Mouse (Mus musculus): Measurements from ENCODE around the gene Ano10.

DNA sequence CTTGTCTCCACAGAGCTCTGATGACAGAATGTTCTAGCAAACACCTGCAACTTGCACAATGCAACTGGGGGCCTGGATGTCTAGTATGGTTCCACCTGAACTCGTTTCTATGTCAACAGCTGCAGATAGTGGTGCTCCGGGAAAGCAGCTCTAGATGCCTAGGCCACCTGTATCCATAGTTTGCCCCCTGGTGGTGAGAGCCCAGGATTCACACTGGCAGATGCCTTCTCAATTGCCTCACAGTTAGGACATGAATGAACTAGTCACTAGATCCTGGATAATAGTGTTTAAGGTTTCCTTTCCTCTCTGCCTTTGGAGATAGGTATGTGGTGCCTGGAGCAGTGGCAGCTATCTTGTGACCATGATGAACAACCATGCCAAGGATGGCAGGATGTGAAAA, 109.2 kb downstream of the Ano10 start:
- TF ChIP-seq CTCF (IDR thresholded peaks at IDR 0.05; ENCODE audit: control insufficient read depth, insufficient read depth, low read length) (peak; percentile 75), POLR2A (IDR thresholded peaks at IDR 0.05; ENCODE audit: borderline replicate concordance, control insufficient read depth, low read depth, low read length) (no peak)

Data from bone marrow, adult 2 months (tissue).